Mouse (Mus musculus): ENCODE data around the gene Timm50. TPM values are rescaled to one million over a fixed set of nuclear protein-coding genes. Genes with fewer than 3 reads are reported as not detected.
A peak's percentile ranks its signal among the peaks of the same experiment; 100 is the strongest.

Gene Timm50
- polyA plus RNA-seq, 1 experiment from 2014 or later, result 125 TPM

GRCm38 (mm10) chr7:28290638-28291590, 21.0 kb downstream of the Timm50 start, which contains the start of gene Selenov:
Gene Selenov, minus strand, starts transcription at chr7:28291186.
- H3K36me3 ChIP-seq, result no peaks in the 10 kb centered on the region
- 1% methylated on average over 52 of the region's 52 CpGs for WGBS
- H3K4me2 ChIP-seq, result peak within 1 kb of the TSS; percentile 59
- no peaks in the 10 kb centered on the region for H3K9me3 ChIP-seq (replicated peaks)
- peak within 1 kb of the TSS; percentile 32 for H3K4me3 ChIP-seq (replicated peaks)
- ATAC-seq (ENCODE audit: low FRiP score), result no peak; the same call in 1 of the 2 replicates
- H3K9ac ChIP-seq (replicated peaks), result peak within 1 kb of the TSS; percentile 34
- H3K27ac ChIP-seq (replicated peaks), result no peak within 1 kb of the TSS
- peaks cover 36% of the 10 kb centered on the region for H3K27me3 ChIP-seq (replicated peaks)
- H3K4me1 ChIP-seq, result peaks cover 26% of the 10 kb centered on the region

GRCm38 (mm10) chr7:28290165-28290564, 21.7 kb downstream of the Timm50 start:
- no peak overlapping the region for H3K27ac ChIP-seq (replicated peaks)
- H3K9me3 ChIP-seq (replicated peaks), result no peaks in the 10 kb centered on the region
- peak overlapping the region; percentile 32 for H3K4me3 ChIP-seq (replicated peaks)
- 0 out of 2 replicates have a peak overlapping the region, but pooled peaks have one; percentile 34 for H3K9ac ChIP-seq (replicated peaks)
- ATAC-seq (ENCODE audit: low FRiP score), result 0 out of 2 replicates have a peak, but pooled peaks have one; percentile 16
- H3K4me1 ChIP-seq, result peaks cover 26% of the 10 kb centered on the region
- WGBS, result under 1% methylated on average over 18 of the region's 18 CpGs
- H3K27me3 ChIP-seq (replicated peaks), result peaks cover 36% of the 10 kb centered on the region
- H3K4me2 ChIP-seq, result peak overlapping the region; percentile 59
- no peaks in the 10 kb centered on the region for H3K36me3 ChIP-seq

GRCm38 (mm10) chr7:28280630-28281029, 31.2 kb downstream of the Timm50 start:
- Histone ChIP-seq H3K9ac (replicated peaks) (no peak overlapping the region), H3K36me3 (no peaks in the 10 kb centered on the region), H3K4me3 (replicated peaks) (no peak overlapping the region), H3K4me1 (peaks cover 16% of the 10 kb centered on the region), H3K9me3 (replicated peaks) (no peaks in the 10 kb centered on the region), H3K27me3 (replicated peaks) (no peaks in the 10 kb centered on the region), H3K27ac (replicated peaks) (no peak overlapping the region), H3K4me2 (no peak overlapping the region)
- 84% methylated on average over 7 of the region's 7 CpGs for WGBS
- ATAC-seq (ENCODE audit: low FRiP score), result no peak

GRCm38 (mm10) chr7:28278279-28278652, 33.6 kb downstream of the Timm50 start:
- no peak; the same call in 1 of the 2 replicates for ATAC-seq (ENCODE audit: low FRiP score)
- 87% methylated on average over 7 of the region's 7 CpGs for WGBS
- no peaks in the 10 kb centered on the region for H3K27me3 ChIP-seq (replicated peaks)

GRCm38 (mm10) chr7:28277615-28278278, 34.1 kb downstream of the Timm50 start, which contains the start of gene Eid2b:
Gene Eid2b, plus strand, starts transcription at chr7:28277739.
- Histone ChIP-seq H3K4me1 (peaks cover 16% of the 10 kb centered on the region), H3K36me3 (peaks cover 8% of the 10 kb centered on the region), H3K9me3 (replicated peaks) (no peaks in the 10 kb centered on the region), H3K27me3 (replicated peaks) (no peaks in the 10 kb centered on the region), H3K4me2 (peak within 1 kb of the TSS; percentile 95), H3K27ac (replicated peaks) (peak within 1 kb of the TSS; percentile 92), H3K9ac (replicated peaks) (peak within 1 kb of the TSS; percentile 95), H3K4me3 (replicated peaks) (peak within 1 kb of the TSS; percentile 71)
- WGBS, result 2% methylated on average over 67 of the region's 68 CpGs
- ATAC-seq (ENCODE audit: low FRiP score), result peak; percentile 74

More at GRCm38 (mm10) chr7:28278279-28278652, 33.6 kb downstream of the Timm50 start:
- Histone ChIP-seq H3K9ac (replicated peaks) (peak overlapping the region; percentile 95), H3K4me1 (peaks cover 16% of the 10 kb centered on the region), H3K36me3 (0 out of 2 replicates have a peak, but pooled peaks cover 3% of the 10 kb centered on the region), H3K4me3 (replicated peaks) (peak overlapping the region; percentile 71), H3K27ac (replicated peaks) (peak overlapping the region; percentile 92), H3K4me2 (peak overlapping the region; percentile 95), H3K9me3 (replicated peaks) (no peaks in the 10 kb centered on the region)

- no peak overlapping the region for H3K4me2 ChIP-seq
- H3K9ac ChIP-seq (replicated peaks), result no peak overlapping the region
- 0 out of 2 replicates have a peak overlapping the region, but pooled peaks have one; percentile 71 for H3K4me3 ChIP-seq (replicated peaks)
- H3K9me3 ChIP-seq (replicated peaks), result no peaks in the 10 kb centered on the region
- peaks cover 13% of the 10 kb centered on the region for H3K36me3 ChIP-seq
- 54% methylated on average over 8 of the region's 8 CpGs for WGBS
- H3K4me1 ChIP-seq, result peaks cover 16% of the 10 kb centered on the region
- no peak overlapping the region for H3K27ac ChIP-seq (replicated peaks)
- peak; percentile 8; the same call in 1 of the 2 replicates for ATAC-seq (ENCODE audit: low FRiP score)
- H3K27me3 ChIP-seq (replicated peaks), result no peaks in the 10 kb centered on the region
These were observed 34.6 kb downstream of the Timm50 start for GRCm38 (mm10) chr7:28277237-28277614.

- no peak overlapping the region for H3K4me2 ChIP-seq
- no peak overlapping the region for H3K9ac ChIP-seq (replicated peaks)
- ATAC-seq (ENCODE audit: low FRiP score), result no peak
- H3K27me3 ChIP-seq (replicated peaks), result no peaks in the 10 kb centered on the region
- no peak overlapping the region for H3K4me3 ChIP-seq (replicated peaks)
- WGBS, result 76% methylated on average over 3 of the region's 3 CpGs
- H3K36me3 ChIP-seq, result peaks cover 25% of the 10 kb centered on the region
- peaks cover 24% of the 10 kb centered on the region for H3K4me1 ChIP-seq
- no peaks in the 10 kb centered on the region for H3K9me3 ChIP-seq (replicated peaks)
- no peak overlapping the region for H3K27ac ChIP-seq (replicated peaks)
These were observed 40.1 kb downstream of the Timm50 start for GRCm38 (mm10) chr7:28271761-28272160.

- peaks cover 24% of the 10 kb centered on the region for H3K4me1 ChIP-seq
- H3K4me2 ChIP-seq, result peak overlapping the region; percentile 70
- peak overlapping the region; percentile 6 for H3K4me3 ChIP-seq (replicated peaks)
- no peaks in the 10 kb centered on the region for H3K9me3 ChIP-seq (replicated peaks)
- no peaks in the 10 kb centered on the region for H3K27me3 ChIP-seq (replicated peaks)
- WGBS, result 93% methylated on average over 12 of the region's 12 CpGs
- no peak overlapping the region for H3K27ac ChIP-seq (replicated peaks)
- H3K36me3 ChIP-seq, result peaks cover 24% of the 10 kb centered on the region
- no peak overlapping the region for H3K9ac ChIP-seq (replicated peaks)
- ATAC-seq (ENCODE audit: low FRiP score), result no peak
These were observed 42.5 kb downstream of the Timm50 start for GRCm38 (mm10) chr7:28269355-28269754.

GRCm38 (mm10) chr7:28268576-28268975, 43.3 kb downstream of the Timm50 start:
- H3K27me3 ChIP-seq (replicated peaks), result no peaks in the 10 kb centered on the region
- peak overlapping the region; percentile 95 for H3K4me3 ChIP-seq (replicated peaks)
- peak overlapping the region; percentile 94 for H3K27ac ChIP-seq (replicated peaks)
- no peaks in the 10 kb centered on the region for H3K9me3 ChIP-seq (replicated peaks)
- H3K4me1 ChIP-seq, result peaks cover 24% of the 10 kb centered on the region
- H3K4me2 ChIP-seq, result peak overlapping the region; percentile 70
- ATAC-seq (ENCODE audit: low FRiP score), result no peak
- peak overlapping the region; percentile 100 for H3K9ac ChIP-seq (replicated peaks)
- 22% methylated on average over 16 of the region's 16 CpGs for WGBS
- H3K36me3 ChIP-seq, result peaks cover 23% of the 10 kb centered on the region

- Histone ChIP-seq H3K4me2 (peak overlapping the region; percentile 70), H3K27ac (replicated peaks) (peak overlapping the region; percentile 94), H3K9me3 (replicated peaks) (no peaks in the 10 kb centered on the region), H3K36me3 (peaks cover 21% of the 10 kb centered on the region), H3K4me1 (peaks cover 24% of the 10 kb centered on the region), H3K9ac (replicated peaks) (peak overlapping the region; percentile 100), H3K27me3 (replicated peaks) (no peaks in the 10 kb centered on the region), H3K4me3 (replicated peaks) (peak overlapping the region; percentile 95)
- WGBS, result under 1% methylated on average over 51 of the region's 62 CpGs
- peak; percentile 80 for ATAC-seq (ENCODE audit: low FRiP score)
These were observed 43.8 kb downstream of the Timm50 start for GRCm38 (mm10) chr7:28268042-28268531.

All from neural tube, embryonic 15.5 days (tissue).